ENCODE assay signal across 21 mouse cellular contexts in the genomic region with DNA sequence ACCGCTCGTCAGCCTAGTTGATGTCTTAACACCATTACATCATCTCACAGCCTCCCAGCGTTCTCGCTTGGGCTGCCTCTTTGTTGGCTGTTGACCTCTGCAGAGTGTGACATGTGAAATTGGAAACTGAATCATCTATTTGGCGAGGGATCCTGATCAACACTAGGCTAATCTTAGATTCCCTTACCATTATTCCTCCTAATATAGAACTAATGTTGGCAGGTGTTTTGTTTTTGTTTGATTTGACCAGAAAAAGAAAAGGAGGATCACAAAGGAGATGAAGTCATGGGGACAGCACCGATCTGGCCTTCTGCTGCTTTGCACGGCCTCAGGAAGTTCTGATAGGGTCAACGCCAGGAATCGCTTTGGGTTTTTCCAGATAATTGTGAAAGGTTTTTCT.
A peak's percentile ranks its signal among the peaks of the same experiment; 100 is the strongest.
DNase-seq lines count a peak whose midpoint lies in the region; ATAC-seq and TF ChIP-seq lines count a peak whose summit lies in the region.
"Had no signal": no experiment of that assay in that cellular context is flagged by ENCODE, and none has a peak within 500 bp of the region (broad histone marks: within the 10 kb centered on the region; RNA-seq: fewer than 3 reads in every experiment).

No protein-coding gene starts in this region.

- peak; percentile 32 to 60 for DNase-seq in heart, adult 2 months
- DNase-seq in heart, embryonic 10.5 days (ENCODE audit: low spot score), result no peak
- DNase-seq in lung, postnatal 14 days, result peak; percentile 20
- no peak for DNase-seq in lung, postnatal 25 days (ENCODE audit: low spot score)
- peak; percentile 37 for DNase-seq in lung, postnatal 36 days
- no peak for DNase-seq in limb, embryonic 10.5 days (ENCODE audit: low spot score)
- DNase-seq in frontal cortex, postnatal 10 days (ENCODE audit: low spot score in 2 of 2), result no peak
- DNase-seq: adrenal gland, postnatal 10 days; cerebellum, adult 8-10 months; gastrocnemius, postnatal 25 days; layer of hippocampus, adult 9-11 months; right cerebral cortex, postnatal 25 days; thymus, postnatal 4 days had no signal

- peaks cover 26% of the 10 kb centered on the region for H3K4me1 ChIP-seq in heart, adult 2 months (ENCODE audit: control insufficient read depth, insufficient read depth, low read length)
- H3K4me1 ChIP-seq in heart, embryonic 10.5 days, result peaks cover 44% of the 10 kb centered on the region
- peaks cover 39% of the 10 kb centered on the region for H3K4me1 ChIP-seq in heart, embryonic 15.5 days (replicated peaks)
- H3K4me1 ChIP-seq in limb, embryonic 10.5 days, result peaks cover 30% of the 10 kb centered on the region
- H3K4me1 ChIP-seq: liver, embryonic 15.5 days; midbrain, embryonic 12.5 days had no signal

- no peak for TF ChIP-seq CTCF in heart, adult 2 months (IDR thresholded peaks at IDR 0.05)

- H3K27ac ChIP-seq in heart, adult 2 months, result peak overlapping the region; percentile 51; the same call in 1 of the 2 replicates
- no peak overlapping the region for H3K27ac ChIP-seq in heart, embryonic 10.5 days
- H3K27ac ChIP-seq in heart, embryonic 15.5 days, result peak overlapping the region; percentile 49
- no peak overlapping the region for H3K27ac ChIP-seq in limb, embryonic 10.5 days
- H3K27ac ChIP-seq: embryonic facial prominence, embryonic 15.5 days; hindbrain, embryonic 12.5 days; limb, embryonic 12.5 days; liver, embryonic 15.5 days; midbrain, embryonic 12.5 days; stomach, postnatal 0 days had no signal

- TF ChIP-seq EP300 in heart, adult 2 months (IDR thresholded peaks at IDR 0.05; ENCODE audit: insufficient read depth, low read depth, low read length), result no peak

- 20% methylated on average over 9 of the region's 9 CpGs for WGBS in heart, adult 2 months
- WGBS in heart, embryonic 10.5 days, result 45% methylated on average over 9 of the region's 9 CpGs
- WGBS in heart, embryonic 15.5 days, result 44% methylated on average over 9 of the region's 9 CpGs
- WGBS in limb, embryonic 10.5 days, result 82% methylated on average over 9 of the region's 9 CpGs

- H3K4me2 ChIP-seq in heart, embryonic 15.5 days, result no peak overlapping the region
- H3K4me2 ChIP-seq: embryonic facial prominence, embryonic 15.5 days; hindbrain, embryonic 12.5 days; limb, embryonic 12.5 days; liver, embryonic 15.5 days; midbrain, embryonic 12.5 days had no signal

- no peaks in the 10 kb centered on the region for H3K79me2 ChIP-seq in heart, adult 2 months (replicated peaks; ENCODE audit: control insufficient read depth, insufficient read depth, low read length)

- peak; percentile 45; the same call in 1 of the 2 replicates for ATAC-seq in heart, embryonic 15.5 days (replicated peaks; ENCODE audit: insufficient number of reproducible peaks, insufficient read depth, low FRiP score, low read depth)
- ATAC-seq: inflammation-experienced regulatory T-cells, adult 6 months had no signal

- no peak for TF ChIP-seq POLR2A in heart, adult 2 months (IDR thresholded peaks at IDR 0.05; ENCODE audit: insufficient read depth, low read depth, low read length)

- no peaks in the 10 kb centered on the region for H3K9me3 ChIP-seq in heart, embryonic 10.5 days
- no peaks in the 10 kb centered on the region for H3K9me3 ChIP-seq in heart, embryonic 15.5 days (replicated peaks)
- no peaks in the 10 kb centered on the region for H3K9me3 ChIP-seq in limb, embryonic 10.5 days (replicated peaks)
- H3K9me3 ChIP-seq: embryonic facial prominence, embryonic 15.5 days; hindbrain, embryonic 12.5 days; limb, embryonic 12.5 days; liver, embryonic 15.5 days; midbrain, embryonic 12.5 days had no signal

- intact Hi-C loops in heart, adult 2 months (cut with DNase I), result loop anchor here (1.0 to 5.0 kb wide), 3 partner anchors 27 to 181 kb away; no protein-coding TSS in a partner anchor

- no peak overlapping the region for H3K4me3 ChIP-seq in heart, adult 2 months
- H3K4me3 ChIP-seq in heart, embryonic 10.5 days, result no peak overlapping the region
- H3K4me3 ChIP-seq in heart, embryonic 15.5 days, result no peak overlapping the region
- H3K4me3 ChIP-seq in limb, embryonic 10.5 days, result no peak overlapping the region
- H3K4me3 ChIP-seq: embryonic facial prominence, embryonic 15.5 days; hindbrain, embryonic 12.5 days; limb, embryonic 12.5 days; liver, embryonic 15.5 days; midbrain, embryonic 12.5 days had no signal

- no peaks in the 10 kb centered on the region for H3K27me3 ChIP-seq in heart, adult 2 months (ENCODE audit: control insufficient read depth, insufficient read depth, low read length)
- no peaks in the 10 kb centered on the region for H3K27me3 ChIP-seq in heart, embryonic 10.5 days (ENCODE audit: insufficient read depth, poor library complexity, severe bottlenecking)
- H3K27me3 ChIP-seq in heart, embryonic 15.5 days, result no peaks in the 10 kb centered on the region
- no peaks in the 10 kb centered on the region for H3K27me3 ChIP-seq in limb, embryonic 10.5 days (ENCODE audit: low read depth, poor library complexity, severe bottlenecking)
- H3K27me3 ChIP-seq: embryonic facial prominence, embryonic 15.5 days; hindbrain, embryonic 12.5 days; limb, embryonic 12.5 days; liver, embryonic 15.5 days; midbrain, embryonic 12.5 days had no signal

- H3K9ac ChIP-seq in heart, adult 2 months (ENCODE audit: low read depth, low read length), result no peak overlapping the region
- H3K9ac ChIP-seq in heart, embryonic 15.5 days, result no peak overlapping the region
- H3K9ac ChIP-seq: embryonic facial prominence, embryonic 15.5 days; hindbrain, embryonic 12.5 days; limb, embryonic 12.5 days; liver, embryonic 15.5 days; midbrain, embryonic 12.5 days had no signal

- H3K36me3 ChIP-seq in heart, adult 2 months (ENCODE audit: control insufficient read depth, insufficient read depth, low read length), result no peaks in the 10 kb centered on the region
- no peaks in the 10 kb centered on the region for H3K36me3 ChIP-seq in heart, embryonic 10.5 days
- no peaks in the 10 kb centered on the region for H3K36me3 ChIP-seq in heart, embryonic 15.5 days
- H3K36me3 ChIP-seq in limb, embryonic 10.5 days, result no peaks in the 10 kb centered on the region
- H3K36me3 ChIP-seq: embryonic facial prominence, embryonic 15.5 days; hindbrain, embryonic 12.5 days; limb, embryonic 12.5 days; liver, embryonic 15.5 days; midbrain, embryonic 12.5 days had no signal

Comparison
In these comparisons a context has a peak if more than half of its experiments do, and no peak if none do; other contexts are left out.
1. DNase-seq: peak in heart, adult 2 months (2 of 2), lung, postnatal 14 days (single experiment) and lung, postnatal 36 days (single experiment); none in heart, embryonic 10.5 days (single experiment), lung, postnatal 25 days (single experiment), limb, embryonic 10.5 days (single experiment) and frontal cortex, postnatal 10 days (0 of 2).
2. H3K27ac ChIP-seq: peak in heart, adult 2 months (single experiment) and heart, embryonic 15.5 days (single experiment); none in heart, embryonic 10.5 days (single experiment) and limb, embryonic 10.5 days (single experiment).